Mouse (Mus musculus) cerebellum, adult 8-10 months (tissue): Measurements from ENCODE around the gene Cda.

Source experiments
- DNase-seq: peaks from one replicate; pipeline ENCODE4 v3.0.0; 2022

Cda gene

GRCm38 (mm10) chr4:138366561-138366960 lies 1.2 kb downstream of the Cda start:
- no peak for DNase-seq

GRCm38 (mm10) chr4:138363511-138363910 lies 4.3 kb downstream of the Cda start:
- DNase-seq = no peak

GRCm38 (mm10) chr4:138362883-138363282 lies 4.9 kb downstream of the Cda start:
- DNase-seq = no peak

- peak; percentile 54 for DNase-seq
Observed at GRCm38 (mm10) chr4:138361370-138361821, 6.4 kb downstream of the Cda start.

GRCm38 (mm10) chr4:138358176-138358575 lies 9.6 kb downstream of the Cda start:
- DNase-seq = no peak

- no peak for DNase-seq
Observed at GRCm38 (mm10) chr4:138356551-138356950, 11.2 kb downstream of the Cda start.

GRCm38 (mm10) chr4:138356141-138356540 lies 11.7 kb downstream of the Cda start:
- DNase-seq = no peak

GRCm38 (mm10) chr4:138355496-138355895 lies 12.3 kb downstream of the Cda start:
- no peak for DNase-seq

- DNase-seq = no peak
Observed at GRCm38 (mm10) chr4:138353438-138354171, 14.2 kb downstream of the Cda start.

- no peak for DNase-seq
Observed at GRCm38 (mm10) chr4:138352692-138353091, 15.1 kb downstream of the Cda start.

- no peak for DNase-seq
Observed at GRCm38 (mm10) chr4:138351821-138352220, 16.0 kb downstream of the Cda start.

GRCm38 (mm10) chr4:138348716-138349115 lies 19.1 kb downstream of the Cda start:
- DNase-seq = no peak

- DNase-seq = no peak
Observed at GRCm38 (mm10) chr4:138347280-138347679, 20.5 kb downstream of the Cda start.

- no peak for DNase-seq
Observed at GRCm38 (mm10) chr4:138344891-138345545, 22.8 kb downstream of the Cda start.

GRCm38 (mm10) chr4:138343341-138343837 lies 24.4 kb downstream of the Cda start:
- DNase-seq = peak; percentile 54

- DNase-seq = no peak
Observed at GRCm38 (mm10) chr4:138342778-138343177, 25.0 kb downstream of the Cda start.

GRCm38 (mm10) chr4:138342048-138342447 lies 25.7 kb downstream of the Cda start:
- no peak for DNase-seq

GRCm38 (mm10) chr4:138341393-138341792 lies 26.4 kb downstream of the Cda start:
- DNase-seq = no peak

GRCm38 (mm10) chr4:138339963-138340362 lies 27.8 kb downstream of the Cda start:
- peak; percentile 61 for DNase-seq

- no peak for DNase-seq
Observed at GRCm38 (mm10) chr4:138337341-138337740, 30.5 kb downstream of the Cda start.

GRCm38 (mm10) chr4:138336876-138337275 lies 30.9 kb downstream of the Cda start:
- no peak for DNase-seq

GRCm38 (mm10) chr4:138335648-138336047 lies 32.1 kb downstream of the Cda start:
- DNase-seq = no peak

- DNase-seq = no peak
Observed at GRCm38 (mm10) chr4:138335036-138335435, 32.8 kb downstream of the Cda start.

GRCm38 (mm10) chr4:138333135-138333534 lies 34.7 kb downstream of the Cda start:
- DNase-seq = no peak
